Mouse (Mus musculus) kidney, embryonic 14.5 days (tissue): ENCODE data around the gene Ell. TPM values are rescaled to one million over a fixed set of nuclear protein-coding genes. Genes with fewer than 3 reads are reported as not detected.
A peak's percentile ranks its signal among the peaks of the same experiment; 100 is the strongest.

ENCODE experiments used
- ATAC-seq: fragments of 200-750 bp; cut with Nextera tagmentation; 2 replicates; pipeline ENCODE4 v1.8.0; 2017; ENCODE audit warnings: moderate number of reproducible peaks, mild to moderate bottlenecking, moderate TSS enrichment, moderate library complexity; ENCODE audit not compliant: low FRiP score, low TSS enrichment
- H3K27ac ChIP-seq: fragments of 300-500 bp; sonication (generic); 2 replicates; pipeline ENCODE4 v1.5.1; 2014; ENCODE audit warnings: low read depth, mild to moderate bottlenecking, low read length, moderate library complexity, mixed read lengths
- H3K27me3 ChIP-seq: fragments of 300-500 bp; sonication (generic); 2 replicates; pipeline ENCODE4 v1.6.1; 2014; ENCODE audit warnings: mild to moderate bottlenecking, low read length; ENCODE audit not compliant: control insufficient read depth, insufficient read depth
- H3K36me3 ChIP-seq: fragments of 300-500 bp; sonication (generic); 2 replicates; pipeline ENCODE4 v1.6.1; 2014; ENCODE audit warnings: low read length, mixed read lengths; ENCODE audit not compliant: control insufficient read depth, insufficient read depth
- H3K4me1 ChIP-seq: fragments of 300-500 bp; sonication (generic); 2 replicates; pipeline ENCODE4 v1.6.1; 2014; ENCODE audit warnings: low read length, mixed read lengths; ENCODE audit not compliant: control insufficient read depth, insufficient read depth
- H3K4me2 ChIP-seq: fragments of 300-500 bp; sonication (generic); replicated peaks from 2 replicates; pipeline ENCODE4 v1.6.1; 2014; ENCODE audit warnings: low read depth, mild to moderate bottlenecking, low read length
- H3K4me3 ChIP-seq: fragments of 300-500 bp; sonication (generic); 2 replicates; pipeline ENCODE4 v1.5.1; 2014; ENCODE audit warnings: mild to moderate bottlenecking, low read length
- H3K9ac ChIP-seq: fragments of 300-500 bp; sonication (generic); 2 replicates; pipeline ENCODE4 v1.6.1; 2014; ENCODE audit warnings: low read depth, mild to moderate bottlenecking, low read length, moderate library complexity
- H3K9me3 ChIP-seq: fragments of 300-500 bp; sonication (generic); 2 replicates; pipeline ENCODE4 v1.6.1; 2016; ENCODE audit warnings: low read length; ENCODE audit not compliant: control insufficient read depth
- WGBS: fragments of 180-500 bp; shearing (Covaris S2); extraction: QIAGEN DNeasy Blood & Tissue Kit; methylation state at CpG from one replicate; pipeline ENCODE4 v1.1.7; 2014; 5-methylcytosine and 5-hydroxymethylcytosine counted together
- polyA plus RNA-seq: library from polyadenylated mRNA; unstranded; fragments of >200 nt; fragmentation: Nextera tagmentation; extraction: Ambion mirVana; gene quantifications from 2 replicates; pipeline ENCODE4 v1.2.1, GENCODE M21; 2014

Gene Ell
- polyA plus RNA-seq, 1 experiment from 2014 or later: 22.4 TPM

- no peak overlapping the region for H3K9ac ChIP-seq
- no peaks in the 10 kb centered on the region for H3K36me3 ChIP-seq
- no peaks in the 10 kb centered on the region for H3K9me3 ChIP-seq
- no peaks in the 10 kb centered on the region for H3K27me3 ChIP-seq
- peaks cover 2% of the 10 kb centered on the region; the same call in 1 of the 2 replicates for H3K4me1 ChIP-seq
- H3K27ac ChIP-seq: no peak overlapping the region
- no peak overlapping the region for H3K4me3 ChIP-seq
- no peak for ATAC-seq
- 47% methylated on average over 11 of the region's 11 CpGs for WGBS
- H3K4me2 ChIP-seq: no peak overlapping the region
These were observed 77.4 kb downstream of the Ell start for GRCm38 (mm10) chr8:70616645-70617044.

GRCm38 (mm10) chr8:70617985-70618384 lies 78.7 kb downstream of the Ell start:
- H3K27me3 ChIP-seq: no peaks in the 10 kb centered on the region
- no peaks in the 10 kb centered on the region for H3K36me3 ChIP-seq
- no peak overlapping the region for H3K4me3 ChIP-seq
- H3K4me1 ChIP-seq: peaks cover 2% of the 10 kb centered on the region; the same call in 1 of the 2 replicates
- ATAC-seq: no peak
- H3K9me3 ChIP-seq: no peaks in the 10 kb centered on the region
- WGBS: 85% methylated on average over 11 of the region's 11 CpGs
- H3K4me2 ChIP-seq: no peak overlapping the region
- no peak overlapping the region for H3K27ac ChIP-seq
- H3K9ac ChIP-seq: no peak overlapping the region; the same call in 1 of the 2 replicates

- H3K4me3 ChIP-seq: no peak overlapping the region
- peak; percentile 55 for ATAC-seq
- no peaks in the 10 kb centered on the region for H3K27me3 ChIP-seq
- 35% methylated on average over 9 of the region's 9 CpGs for WGBS
- no peaks in the 10 kb centered on the region for H3K36me3 ChIP-seq
- H3K9me3 ChIP-seq: no peaks in the 10 kb centered on the region
- no peak overlapping the region for H3K9ac ChIP-seq
- no peak overlapping the region for H3K4me2 ChIP-seq
- H3K27ac ChIP-seq: no peak overlapping the region
- H3K4me1 ChIP-seq: peaks cover 2% of the 10 kb centered on the region; the same call in 1 of the 2 replicates
These were observed 79.7 kb downstream of the Ell start for GRCm38 (mm10) chr8:70618888-70619334.

- no peak overlapping the region for H3K4me3 ChIP-seq
- no peak for ATAC-seq
- H3K9ac ChIP-seq: no peak overlapping the region
- H3K27ac ChIP-seq: no peak overlapping the region
- peaks cover 2% of the 10 kb centered on the region; the same call in 1 of the 2 replicates for H3K4me1 ChIP-seq
- no peaks in the 10 kb centered on the region for H3K27me3 ChIP-seq
- WGBS: 63% methylated on average over 3 of the region's 3 CpGs
- no peaks in the 10 kb centered on the region for H3K36me3 ChIP-seq
- H3K9me3 ChIP-seq: no peaks in the 10 kb centered on the region
- H3K4me2 ChIP-seq: no peak overlapping the region
These were observed 83.0 kb downstream of the Ell start for GRCm38 (mm10) chr8:70622220-70622619.

- Histone ChIP-seq H3K9ac (no peak overlapping the region), H3K9me3 (no peaks in the 10 kb centered on the region), H3K36me3 (no peaks in the 10 kb centered on the region), H3K27ac (no peak overlapping the region), H3K4me2 (no peak overlapping the region; the same call in 1 of the 2 replicates), H3K27me3 (no peaks in the 10 kb centered on the region), H3K4me1 (peaks cover 6% of the 10 kb centered on the region; the same call in 1 of the 2 replicates), H3K4me3 (no peak overlapping the region)
- WGBS: 11% methylated on average over 5 of the region's 5 CpGs
- ATAC-seq: no peak
These were observed 85.8 kb downstream of the Ell start for GRCm38 (mm10) chr8:70625104-70625503.

GRCm38 (mm10) chr8:70627041-70627440 lies 87.8 kb downstream of the Ell start:
- H3K4me1 ChIP-seq: peaks cover 21% of the 10 kb centered on the region; the same call in 1 of the 2 replicates
- no peaks in the 10 kb centered on the region for H3K9me3 ChIP-seq
- WGBS: 82% methylated on average over 5 of the region's 5 CpGs
- H3K27me3 ChIP-seq: no peaks in the 10 kb centered on the region
- no peak overlapping the region for H3K4me3 ChIP-seq
- no peak overlapping the region for H3K9ac ChIP-seq
- no peaks in the 10 kb centered on the region for H3K36me3 ChIP-seq
- H3K4me2 ChIP-seq: no peak overlapping the region
- no peak for ATAC-seq
- no peak overlapping the region for H3K27ac ChIP-seq

GRCm38 (mm10) chr8:70628986-70629490 lies 89.8 kb downstream of the Ell start:
- Histone ChIP-seq H3K4me2 (peak overlapping the region; percentile 66), H3K9ac (peak overlapping the region; percentile 57; the same call in 1 of the 2 replicates), H3K9me3 (no peaks in the 10 kb centered on the region), H3K4me3 (peak overlapping the region; percentile 49), H3K27ac (no peak overlapping the region), H3K36me3 (no peaks in the 10 kb centered on the region), H3K27me3 (no peaks in the 10 kb centered on the region), H3K4me1 (peaks cover 22% of the 10 kb centered on the region; the same call in 1 of the 2 replicates)
- ATAC-seq: no peak
- 53% methylated on average over 7 of the region's 7 CpGs for WGBS

- under 1% methylated on average over 60 of the region's 60 CpGs for WGBS
- H3K36me3 ChIP-seq: no peaks in the 10 kb centered on the region
- no peaks in the 10 kb centered on the region for H3K27me3 ChIP-seq
- peak overlapping the region; percentile 66 for H3K4me2 ChIP-seq
- peak overlapping the region; percentile 57; the same call in 1 of the 2 replicates for H3K9ac ChIP-seq
- peak overlapping the region; percentile 42; the same call in 1 of the 2 replicates for H3K27ac ChIP-seq
- peak; percentile 91 for ATAC-seq
- H3K9me3 ChIP-seq: no peaks in the 10 kb centered on the region
- peak overlapping the region; percentile 49 for H3K4me3 ChIP-seq
- peaks cover 26% of the 10 kb centered on the region; the same call in 1 of the 2 replicates for H3K4me1 ChIP-seq
These were observed 90.6 kb downstream of the Ell start for GRCm38 (mm10) chr8:70629574-70630531.
